Mouse (Mus musculus): ENCODE data around the gene Gm9844.

DNA sequence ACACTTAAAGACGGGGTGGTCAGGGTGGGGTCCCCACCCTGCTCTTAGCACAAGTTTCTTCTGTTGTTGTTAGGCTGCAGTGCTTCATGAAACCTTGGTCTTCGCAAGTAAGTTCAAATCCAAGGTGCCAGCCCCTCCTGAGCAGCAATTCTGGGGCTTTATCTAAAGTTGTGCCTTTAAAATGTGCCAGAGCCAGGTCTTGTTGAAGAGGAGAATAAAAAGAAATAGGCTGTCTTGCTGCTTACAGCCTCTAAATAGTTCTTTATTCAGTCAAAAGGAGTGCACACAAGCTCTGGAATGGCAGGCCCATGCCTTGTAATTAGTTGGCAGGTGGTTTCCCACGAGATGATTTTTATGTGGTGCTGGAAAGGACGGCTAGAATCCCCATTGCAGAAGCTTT lies 25.1 kb downstream of the Gm9844 start:
- TF ChIP-seq CTCF (IDR thresholded peaks at IDR 0.05; ENCODE audit: borderline replicate concordance, insufficient read depth, low read length) (no peak), POLR2A (IDR thresholded peaks at IDR 0.05; ENCODE audit: low read depth, low read length) (no peak)
